Mouse (Mus musculus) CD4-positive, CD25-positive, alpha-beta regulatory T cell (primary cell): ENCODE data around the gene Chic2. TPM values are rescaled to one million over a fixed set of nuclear protein-coding genes. Genes with fewer than 3 reads are reported as not detected.

Source experiments
- polyA plus RNA-seq: library from polyadenylated mRNA; unstranded; fragments of 100-300 nt; shearing (Covaris generic); gene quantifications from one replicate; pipeline ENCODE4 v1.2.1, GENCODE M21; 2017

The Chic2 gene
- 133 TPM for polyA plus RNA-seq

GRCm38 (mm10) chr5:75044310-75044904 lies at the start of gene Chic2:
TSS of gene Chic2 (minus strand) at chr5:75044774.

DNA sequence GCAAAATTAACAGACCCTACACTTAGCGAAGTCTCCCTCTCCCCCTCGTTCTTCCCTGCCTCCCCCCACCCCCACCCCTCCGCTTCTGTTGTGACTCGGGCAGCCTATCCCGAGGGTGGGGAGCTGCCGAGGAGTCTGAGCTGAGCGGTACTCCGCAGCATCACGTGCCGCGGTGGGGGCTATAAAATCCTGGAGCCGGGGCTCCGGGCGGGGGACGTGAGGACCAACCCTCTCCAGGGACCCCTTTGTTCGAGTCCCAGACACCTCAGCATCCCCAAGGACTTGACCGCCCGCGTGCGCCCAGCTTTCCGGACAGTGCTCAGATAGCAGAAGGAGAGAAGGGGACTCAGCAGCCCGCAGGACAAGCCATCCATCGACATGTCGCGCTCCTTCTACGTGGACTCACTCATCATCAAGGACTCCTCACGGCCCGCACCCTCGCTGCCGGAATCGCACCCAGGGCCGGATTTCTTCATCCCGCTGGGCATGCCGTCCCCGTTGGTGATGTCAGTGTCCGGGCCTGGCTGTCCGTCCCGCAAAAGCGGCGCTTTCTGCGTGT lies 30.9 kb upstream of the Chic2 start, which contains the start of gene Gsx2:
Gsx2 (plus strand) TSS at position 219 of the 559 bp plus-strand sequence.

Other genes starting within 250 kb of the Chic2 start
- gene Gsx2, start 30.8 kb upstream of the Chic2 start, polyA plus RNA-seq, result not detected
- not detected for gene Pdgfra, start 107.5 kb upstream of the Chic2 start, polyA plus RNA-seq